Mouse (Mus musculus): ENCODE data around the gene Papss2. TPM values are rescaled to one million over a fixed set of nuclear protein-coding genes. Genes with fewer than 3 reads are reported as not detected.

Gene Papss2
- total RNA-seq (2023): 0.34 TPM

GRCm38 (mm10) chr19:32595506-32596286 is at the start of gene Papss2:
Papss2 (plus strand) TSS chr19:32595790.

Other genes starting within 250 kb of the Papss2 start
- gene Sgms1, start 206.1 kb upstream of the Papss2 start, total RNA-seq (2023): 105 TPM
- 121 TPM for gene Rpl9-ps6, start 129.2 kb upstream of the Papss2 start, total RNA-seq (2023)
- 28.1 TPM for gene Minpp1, start 110.0 kb upstream of the Papss2 start, total RNA-seq (2023)
- 56.0 TPM for gene Atad1, start 144.0 kb downstream of the Papss2 start, total RNA-seq (2023)
- gene Pten, start 161.7 kb downstream of the Papss2 start, total RNA-seq (2023): 94.3 TPM